In genomic region chr10:108089375-108089981, GRCm38 (mm10) we compare ENCODE assay signal across 8 mouse cellular contexts.
A peak's percentile ranks its signal among the peaks of the same experiment; 100 is the strongest.
DNase-seq lines count a peak whose midpoint lies in the region; TF ChIP-seq lines count a peak whose summit lies in the region.

No protein-coding gene starts in this region.

- H3K4me3 ChIP-seq in MEL (ENCODE audit: control insufficient read depth in 1 of 2, insufficient read depth in 1 of 2, low read depth in 2 of 2, low read length in 2 of 2), result no peak overlapping the region; a peak in 1 of 4 replicates

- TF ChIP-seq RAD21 in MEL (IDR thresholded peaks at IDR 0.05; ENCODE audit: low read depth, low read length), result no peak

- no peaks in the 10 kb centered on the region for H3K79me2 ChIP-seq in MEL (ENCODE audit: control insufficient read depth, insufficient read depth, low read length, poor library complexity)

- no peak overlapping the region; the same call in 1 of the 2 replicates for H3K9ac ChIP-seq in MEL (ENCODE audit: control insufficient read depth, low read depth, low read length, poor library complexity, severe bottlenecking)

- H3K36me3 ChIP-seq in MEL (ENCODE audit: control insufficient read depth in 1 of 2, insufficient read depth in 2 of 2, low read length in 2 of 2), result peaks cover 0 to 4% of the 10 kb centered on the region in 2 experiments; a peak in 2 of 4 replicates

- no peak for TF ChIP-seq CTCF in MEL (IDR thresholded peaks at IDR 0.05 in 2 of 3, conservative IDR thresholded peaks at IDR 0.05 in 1 of 3; ENCODE audit: control insufficient read depth in 1 of 3, insufficient read depth in 1 of 3, low read depth in 2 of 3, low read length in 3 of 3, poor library complexity in 1 of 3, severe bottlenecking in 1 of 3)

- peak; percentile 92 for DNase-seq in heart, adult 11 months
- no peak for DNase-seq in heart, postnatal 25 days (ENCODE audit: low spot score)
- DNase-seq in MEL (ENCODE audit: low read depth, low spot score), result peak; percentile 65
- DNase-seq in heart, adult 18-20 months, result peak; percentile 47 to 61
- DNase-seq in kidney, postnatal 25 days, result peak; percentile 70 to 75
- no peak for DNase-seq in thymus, postnatal 36 days
- no peak for DNase-seq in cerebellum, postnatal 36 days
- no peak for DNase-seq in frontal cortex, postnatal 10 days (ENCODE audit: low spot score in 2 of 2)

- H3K4me1 ChIP-seq in MEL (ENCODE audit: control insufficient read depth in 1 of 2, insufficient read depth in 2 of 2, low read length in 2 of 2), result peaks cover 0 to 5% of the 10 kb centered on the region in 2 experiments; a peak in 2 of 4 replicates

- intact Hi-C loops in heart, postnatal 25 days (cut with DNase I), result loop anchor here (5.0 kb wide), 2 partner anchors 73 to 157 kb away; partner anchors contain the start of gene Ppp1r12a

- H3K9me3 ChIP-seq in MEL (replicated peaks; ENCODE audit: insufficient read depth, low read length), result no peaks in the 10 kb centered on the region

- TF ChIP-seq EP300 in MEL (IDR thresholded peaks at IDR 0.05; ENCODE audit: low read depth in 1 of 2, low read length in 2 of 2), result peak; percentile 66 to 78

- no peak for TF ChIP-seq POLR2A in MEL (IDR thresholded peaks at IDR 0.05; ENCODE audit: control insufficient read depth in 1 of 2, insufficient read depth in 1 of 2, low read depth in 1 of 2, low read length in 2 of 2, poor library complexity in 1 of 2)

- H3K27me3 ChIP-seq in MEL (ENCODE audit: control insufficient read depth in 1 of 2, insufficient read depth in 2 of 2, low read length in 2 of 2), result no peaks in the 10 kb centered on the region

- peak overlapping the region; percentile 54 for H3K27ac ChIP-seq in MEL (ENCODE audit: control insufficient read depth, low read depth, low read length)

TF ChIP-seq in MEL, 35 proteins besides CTCF, POLR2A, EP300 and RAD21:
- TF ChIP-seq SMC3 (IDR thresholded peaks at IDR 0.05; ENCODE audit: low read depth, low read length) (no peak), TAL1 (IDR thresholded peaks at IDR 0.05; ENCODE audit: low read length) (0 out of 2 replicates have a peak, but pooled peaks have one; percentile 16), RCOR1 (IDR thresholded peaks at IDR 0.05; ENCODE audit: low read depth, low read length) (peak; percentile 54), SIN3A (IDR thresholded peaks at IDR 0.05; ENCODE audit: low read length) (peak; percentile 68; the same call in 1 of the 2 replicates), POLR2AphosphoS2 (IDR thresholded peaks at IDR 0.05; ENCODE audit: low read length) (no peak), ETS1 (IDR thresholded peaks at IDR 0.05; ENCODE audit: low read depth, low read length) (peak; percentile 61), UBTF (IDR thresholded peaks at IDR 0.05; ENCODE audit: borderline replicate concordance, insufficient read depth, low read depth, low read length) (no peak), GABPA (IDR thresholded peaks at IDR 0.05; ENCODE audit: low read depth, low read length) (no peak), ZNF384 (IDR thresholded peaks at IDR 0.05; ENCODE audit: low read depth, low read length) (no peak), USF2 (IDR thresholded peaks at IDR 0.05; ENCODE audit: borderline replicate concordance in 1 of 2, insufficient read depth in 1 of 2, low read depth in 1 of 2, low read length in 2 of 2) (no peak), HCFC1 (IDR thresholded peaks at IDR 0.05; ENCODE audit: low read depth, low read length) (no peak), GATA1 (IDR thresholded peaks at IDR 0.05; ENCODE audit: low read depth, low read length) (peak; percentile 62), MAZ (IDR thresholded peaks at IDR 0.05; ENCODE audit: low read depth, low read length) (peak; percentile 80; the same call in 1 of the 2 replicates), MYB (IDR thresholded peaks at IDR 0.05; ENCODE audit: low read depth, low read length) (peak; percentile 40; the same call in 1 of the 2 replicates), MXI1 (IDR thresholded peaks at IDR 0.05; ENCODE audit: low read depth, low read length) (no peak), MAFK (IDR thresholded peaks at IDR 0.05; ENCODE audit: borderline replicate concordance, low read depth, low read length) (0 out of 2 replicates have a peak, but pooled peaks have one; percentile 6), TBP (IDR thresholded peaks at IDR 0.05; ENCODE audit: low read depth, low read length) (no peak), TCF12 (IDR thresholded peaks at IDR 0.05; ENCODE audit: low read depth, low read length) (peak; percentile 71), JUND (IDR thresholded peaks at IDR 0.05; ENCODE audit: low read depth, low read length) (no peak)

Comparison
In these comparisons a context has a peak if more than half of its experiments do, and no peak if none do; other contexts are left out.
1. DNase-seq: peak in heart, adult 11 months (single experiment), MEL (single experiment), heart, adult 18-20 months (2 of 2) and kidney, postnatal 25 days (2 of 2); none in heart, postnatal 25 days (single experiment), thymus, postnatal 36 days (0 of 2), cerebellum, postnatal 36 days (0 of 2) and frontal cortex, postnatal 10 days (0 of 2).